Mouse (Mus musculus) olfactory bulb, adult 2 months (tissue): ENCODE measurements around the gene Atp8a2.

Experiments used
- CTCF ChIP-seq: fragments of 200-500 bp; IDR thresholded peaks from 2 replicates; pipeline ENCODE4 v1.5.1; 2012; ENCODE audit warnings: low read depth, mild to moderate bottlenecking, low read length, moderate library complexity; ENCODE audit not compliant: insufficient read depth
- POLR2A ChIP-seq: fragments of 200-500 bp; IDR thresholded peaks from 2 replicates; pipeline ENCODE4 v1.6.1; 2012; ENCODE audit warnings: mild to moderate bottlenecking, low read depth, low read length, moderate library complexity; ENCODE audit not compliant: insufficient read depth

GRCm38 (mm10) chr14:59594988-59595387 lies 602.0 kb downstream of the Atp8a2 start:
- TF ChIP-seq CTCF: no peak
- TF ChIP-seq POLR2A: no peak
